Mouse (Mus musculus) lung, adult 2 months (tissue): ENCODE measurements around the gene Efcab5. TPM values are rescaled to one million over a fixed set of nuclear protein-coding genes. Genes with fewer than 3 reads are reported as not detected.

Source experiments
- DNase-seq: peaks from one replicate; pipeline ENCODE4 v3.0.0; 2022
- H3K4me1 ChIP-seq: fragments of 200-500 bp; 2 replicates; pipeline ENCODE4 v1.6.1; 2011; ENCODE audit warnings: low read length; ENCODE audit not compliant: control insufficient read depth, insufficient read depth
- H3K4me3 ChIP-seq: fragments of 200-500 bp; replicated peaks from 2 replicates; pipeline ENCODE3; 2011; ENCODE audit warnings: low read depth, mild to moderate bottlenecking, control low read depth, low read length; ENCODE audit errors: extremely low read depth
- CTCF ChIP-seq: fragments of 200-500 bp; IDR thresholded peaks from 2 replicates; pipeline ENCODE4 v1.5.1; 2011; ENCODE audit warnings: mild to moderate bottlenecking, low read length, control low read depth; ENCODE audit not compliant: insufficient read depth
- POLR2A ChIP-seq: fragments of 200-500 bp; IDR thresholded peaks from 2 replicates; pipeline ENCODE4 v1.6.1; 2011; ENCODE audit warnings: low read depth, mild to moderate bottlenecking, control low read depth, low read length, borderline replicate concordance; ENCODE audit errors: extremely low read depth
- whole genome bisulfite sequencing: fragments of 180-500 bp; shearing (Covaris S2); methylation state at CpG from one replicate; pipeline ENCODE4 v1.1.7; 2018; 5-methylcytosine and 5-hydroxymethylcytosine counted together
- polyA plus RNA-seq: library from polyadenylated mRNA; depleted of rRNA; stranded (reverse); fragments of >200 nt; gene quantifications from 2 replicates; pipeline ENCODE4 v1.2.3, GENCODE M21; 2012; rRNA removed

Gene Efcab5
- polyA plus RNA-seq, 1 experiment, result 0.50 TPM

DNA sequence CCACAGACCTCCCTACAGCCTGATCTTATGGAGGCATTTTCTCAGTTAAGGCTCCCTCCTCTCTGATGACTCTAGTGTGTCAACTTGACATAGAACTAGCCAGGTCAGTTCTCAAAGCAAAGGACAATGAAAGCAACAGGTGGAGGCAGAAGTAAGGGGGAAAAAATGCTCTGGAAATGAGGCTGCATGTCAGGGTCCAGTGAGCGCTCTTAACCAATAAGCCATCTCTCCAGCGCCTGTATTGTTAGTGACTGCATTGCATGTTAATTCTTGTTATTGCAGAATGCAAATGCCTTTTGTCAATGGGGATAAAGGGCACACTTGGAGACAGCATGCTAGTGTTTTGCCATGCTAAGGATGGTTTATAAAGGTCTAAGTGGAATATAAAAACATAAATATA, 146.0 kb downstream of the Efcab5 start:
- Histone ChIP-seq H3K4me3 (no peak overlapping the region), H3K4me1 (no peaks in the 10 kb centered on the region)
- no peak for TF ChIP-seq CTCF
- no peak for TF ChIP-seq POLR2A
- no peak for DNase-seq
- WGBS, result 91% methylated on average over 2 of the region's 2 CpGs

DNA sequence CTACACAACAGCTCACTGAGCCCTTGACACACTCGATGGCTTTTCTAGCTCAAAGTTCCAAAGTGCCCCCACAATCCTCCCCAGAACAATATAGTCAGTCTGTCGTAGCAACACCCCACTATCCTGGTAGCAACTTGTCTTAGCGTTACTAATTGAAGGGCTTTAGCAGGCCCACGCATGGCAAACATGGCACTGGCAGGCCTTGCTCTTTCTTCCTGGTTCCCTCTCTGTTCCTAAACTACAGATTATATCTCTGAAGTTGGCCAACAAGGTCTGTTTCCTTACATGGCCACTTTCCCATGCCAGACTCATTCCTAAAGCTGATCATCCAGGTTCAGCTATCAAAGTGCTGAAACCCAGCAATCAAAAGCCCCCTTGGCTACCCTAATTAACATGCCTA, 146.9 kb downstream of the Efcab5 start:
- 84% methylated on average over 4 of the region's 4 CpGs for WGBS
- Histone ChIP-seq H3K4me1 (no peaks in the 10 kb centered on the region), H3K4me3 (no peak overlapping the region)
- TF ChIP-seq CTCF (no peak), POLR2A (no peak)
- no peak for DNase-seq

Other genes starting within 250 kb of the Efcab5 start
- 6.1 and 9.5 TPM in 2 replicates for gene Slc6a4, start 190.4 kb downstream of the Efcab5 start, polyA plus RNA-seq
- 0.78 and 1.8 TPM in 2 replicates for gene Nsrp1, start 110.5 kb downstream of the Efcab5 start, polyA plus RNA-seq
- 31.8 and 36.9 TPM in 2 replicates for gene Ssh2, start 27.3 kb upstream of the Efcab5 start, polyA plus RNA-seq